Mouse (Mus musculus) stomach, postnatal 0 days (tissue): ENCODE results near the gene Lypd6b. TPM values are rescaled to one million over a fixed set of nuclear protein-coding genes. Genes with fewer than 3 reads are reported as not detected.

Experiments
- ATAC-seq: fragments of 200-750 bp; cut with Nextera tagmentation; 2 replicates; pipeline ENCODE4 v1.8.0; 2017; ENCODE audit not compliant: low FRiP score, low TSS enrichment
- DNase-seq: peaks from one replicate; pipeline ENCODE4 v3.0.0-alpha.2; 2016; ENCODE audit warnings: low spot score
- H3K27ac ChIP-seq: fragments of 300-500 bp; sonication (generic); replicated peaks from 2 replicates; pipeline ENCODE4 v1.5.1; 2014; ENCODE audit warnings: mild to moderate bottlenecking, control low read depth
- H3K27me3 ChIP-seq: fragments of 300-500 bp; sonication (generic); 2 replicates; pipeline ENCODE4 v1.6.1; 2014; ENCODE audit warnings: low read length; ENCODE audit not compliant: control insufficient read depth, insufficient read depth
- H3K36me3 ChIP-seq: fragments of 300-500 bp; sonication (generic); 2 replicates; pipeline ENCODE4 v1.6.1; 2014; ENCODE audit warnings: low read length, mixed read lengths; ENCODE audit not compliant: control insufficient read depth, insufficient read depth
- H3K4me1 ChIP-seq: fragments of 300-500 bp; sonication (generic); replicated peaks from 2 replicates; pipeline ENCODE4 v1.6.1; 2014; ENCODE audit warnings: antibody characterized with exemption; ENCODE audit not compliant: control insufficient read depth, insufficient read depth
- H3K4me2 ChIP-seq: fragments of 300-500 bp; sonication (generic); replicated peaks from 2 replicates; pipeline ENCODE4 v1.6.1; 2014; ENCODE audit warnings: low read depth, mild to moderate bottlenecking, control low read depth, moderate library complexity
- H3K4me3 ChIP-seq: fragments of 300-500 bp; sonication (generic); 2 replicates; pipeline ENCODE4 v1.5.1; 2014; ENCODE audit warnings: low read depth, low read length, control low read depth
- H3K9ac ChIP-seq: fragments of 300-500 bp; sonication (generic); 2 replicates; pipeline ENCODE4 v1.6.1; 2014; ENCODE audit warnings: mild to moderate bottlenecking, low read length, control low read depth, mixed read lengths
- H3K9me3 ChIP-seq: fragments of 300-500 bp; sonication (generic); 2 replicates; pipeline ENCODE4 v1.6.1; 2016; ENCODE audit warnings: low read length; ENCODE audit not compliant: control insufficient read depth
- CTCF ChIP-seq: IDR thresholded peaks from 2 replicates; pipeline ENCODE4 v1.5.1; 2016; ENCODE audit warnings: antibody characterized with exemption, low read depth, mild to moderate bottlenecking, moderate library complexity
- EP300 ChIP-seq: optimal IDR thresholded peaks from 2 replicates; pipeline ENCODE3; 2016; ENCODE audit warnings: antibody characterized with exemption
- WGBS: fragments of 180-500 bp; shearing (Covaris S2); extraction: QIAGEN DNeasy Blood & Tissue Kit; methylation state at CpG from one replicate; pipeline ENCODE4 v1.1.7; 2014; 5-methylcytosine and 5-hydroxymethylcytosine counted together
- polyA plus RNA-seq: library from polyadenylated mRNA; unstranded; fragments of >200 nt; fragmentation: Nextera tagmentation; extraction: Ambion mirVana; gene quantifications from 2 replicates; pipeline ENCODE4 v1.2.1, GENCODE M21; 2015

Lypd6b gene
- polyA plus RNA-seq, 1 experiment from 2014 or later: 31.8 TPM

DNA sequence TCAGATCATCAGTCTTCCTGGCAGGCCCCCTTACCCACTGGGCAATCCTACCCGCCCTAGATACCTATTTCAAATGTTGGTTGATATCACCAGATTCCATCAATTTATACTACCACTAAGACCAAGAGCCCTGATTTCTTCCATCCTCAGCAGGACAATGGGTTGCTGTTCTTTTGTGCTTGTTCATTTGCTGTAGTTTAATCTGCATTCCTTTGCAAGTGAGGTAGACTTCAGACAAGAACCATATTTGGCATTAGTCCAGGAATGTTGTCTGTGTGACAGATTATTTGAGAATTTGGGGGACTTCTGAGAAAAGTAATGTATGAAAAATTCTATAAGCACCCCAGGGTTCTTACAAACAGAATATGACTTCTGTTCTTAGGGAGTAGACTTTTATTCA, 95.0 kb downstream of the Lypd6b start:
- H3K4me3 ChIP-seq: no peak overlapping the region
- H3K27me3 ChIP-seq: no peaks in the 10 kb centered on the region
- H3K9ac ChIP-seq: no peak overlapping the region
- WGBS: 92% methylated on average over 1 of the region's 1 CpGs
- DNase-seq: no peak
- no peak for TF ChIP-seq EP300
- ATAC-seq: no peak
- H3K4me1 ChIP-seq: no peaks in the 10 kb centered on the region
- H3K36me3 ChIP-seq: no peaks in the 10 kb centered on the region
- no peak overlapping the region for H3K4me2 ChIP-seq
- H3K27ac ChIP-seq: no peak overlapping the region
- no peaks in the 10 kb centered on the region for H3K9me3 ChIP-seq

GRCm38 (mm10) chr2:49883990-49884389, 96.5 kb downstream of the Lypd6b start:
- Histone ChIP-seq H3K36me3 (no peaks in the 10 kb centered on the region), H3K4me2 (no peak overlapping the region), H3K9ac (no peak overlapping the region), H3K4me3 (no peak overlapping the region), H3K4me1 (no peaks in the 10 kb centered on the region), H3K27me3 (no peaks in the 10 kb centered on the region), H3K27ac (no peak overlapping the region), H3K9me3 (no peaks in the 10 kb centered on the region)
- ATAC-seq (no peak), DNase-seq (no peak)
- 52% methylated on average over 3 of the region's 3 CpGs for WGBS
- TF ChIP-seq EP300 (no peak), CTCF (no peak)

GRCm38 (mm10) chr2:49886209-49886608, 98.7 kb downstream of the Lypd6b start:
- Histone ChIP-seq H3K4me3 (no peak overlapping the region), H3K36me3 (no peaks in the 10 kb centered on the region), H3K9ac (no peak overlapping the region), H3K27me3 (no peaks in the 10 kb centered on the region), H3K27ac (no peak overlapping the region), H3K4me2 (no peak overlapping the region), H3K4me1 (no peaks in the 10 kb centered on the region), H3K9me3 (no peaks in the 10 kb centered on the region)
- TF ChIP-seq CTCF (no peak), EP300 (no peak)
- no peak for DNase-seq
- no peak for ATAC-seq
- 67% methylated on average over 4 of the region's 4 CpGs for WGBS

- Histone ChIP-seq H3K4me3 (no peak overlapping the region), H3K9ac (no peak overlapping the region), H3K4me1 (no peaks in the 10 kb centered on the region), H3K27ac (no peak overlapping the region), H3K27me3 (no peaks in the 10 kb centered on the region), H3K4me2 (no peak overlapping the region), H3K9me3 (no peaks in the 10 kb centered on the region), H3K36me3 (no peaks in the 10 kb centered on the region)
- ATAC-seq (no peak), DNase-seq (no peak)
- no peak for TF ChIP-seq EP300
- no peak for TF ChIP-seq CTCF
- 74% methylated on average over 4 of the region's 4 CpGs for WGBS
Observed at GRCm38 (mm10) chr2:49888346-49888745, 100.9 kb downstream of the Lypd6b start.

DNA sequence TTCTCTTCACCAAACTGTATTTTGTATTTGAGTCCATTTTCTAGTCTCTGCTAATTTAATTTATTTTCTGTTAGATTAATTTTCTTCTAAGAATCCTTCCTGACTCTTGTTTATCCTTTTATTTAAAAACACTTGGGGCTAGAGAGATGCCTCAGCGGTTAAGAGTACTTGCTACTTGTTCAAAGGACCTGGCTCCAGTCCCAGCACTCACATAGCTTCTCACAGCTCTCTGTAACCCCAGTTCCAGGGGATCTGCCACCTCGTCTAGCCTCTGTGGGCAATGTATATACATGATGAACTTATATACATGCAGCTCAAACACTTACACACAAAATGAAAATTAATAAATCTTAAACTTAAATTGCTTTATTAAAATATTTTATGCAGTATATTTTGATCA, 103.2 kb downstream of the Lypd6b start:
- WGBS: 29% methylated on average over 2 of the region's 2 CpGs
- Histone ChIP-seq H3K4me3 (no peak overlapping the region), H3K9me3 (no peaks in the 10 kb centered on the region), H3K27ac (no peak overlapping the region), H3K4me2 (no peak overlapping the region), H3K27me3 (no peaks in the 10 kb centered on the region), H3K36me3 (no peaks in the 10 kb centered on the region), H3K9ac (no peak overlapping the region), H3K4me1 (no peaks in the 10 kb centered on the region)
- DNase-seq (no peak), ATAC-seq (no peak)
- TF ChIP-seq EP300: no peak
- TF ChIP-seq CTCF: no peak

GRCm38 (mm10) chr2:49909838-49910407, 122.4 kb downstream of the Lypd6b start:
- 61% methylated on average over 6 of the region's 6 CpGs for WGBS
- ATAC-seq: no peak

More at GRCm38 (mm10) chr2:49909838-49910407, 122.4 kb downstream of the Lypd6b start:
- Histone ChIP-seq H3K4me3 (no peak overlapping the region), H3K4me2 (no peak overlapping the region), H3K27me3 (no peaks in the 10 kb centered on the region), H3K9me3 (no peaks in the 10 kb centered on the region), H3K4me1 (no peaks in the 10 kb centered on the region), H3K36me3 (no peaks in the 10 kb centered on the region), H3K27ac (peak overlapping the region; percentile 13; the same call in 1 of the 2 replicates), H3K9ac (no peak overlapping the region)
- TF ChIP-seq CTCF (no peak), EP300 (no peak)
- no peak for DNase-seq
